Mouse (Mus musculus) heart, embryonic 16.5 days (tissue): ENCODE data around the gene Mrs2. TPM values are rescaled to one million over a fixed set of nuclear protein-coding genes. Genes with fewer than 3 reads are reported as not detected.

Experiments
- ATAC-seq: fragments of 200-750 bp; cut with Nextera tagmentation; replicated peaks from 2 replicates; pipeline ENCODE4 v1.8.0; 2017; ENCODE audit warnings: moderate number of reproducible peaks; ENCODE audit not compliant: insufficient read depth, low FRiP score; ENCODE audit errors: extremely low read depth
- H3K27ac ChIP-seq: fragments of 300-500 bp; sonication (generic); 2 replicates; pipeline ENCODE4 v1.5.1; 2014; ENCODE audit warnings: mild to moderate bottlenecking, low read length, control low read depth, moderate library complexity
- H3K27me3 ChIP-seq: fragments of 300-500 bp; sonication (generic); 2 replicates; pipeline ENCODE4 v1.6.1; 2014; ENCODE audit warnings: low read length, mixed read lengths; ENCODE audit not compliant: control insufficient read depth, insufficient read depth
- H3K36me3 ChIP-seq: fragments of 300-500 bp; sonication (generic); 2 replicates; pipeline ENCODE4 v1.6.1; 2014; ENCODE audit not compliant: control insufficient read depth, insufficient read depth
- H3K4me1 ChIP-seq: fragments of 300-500 bp; sonication (generic); 2 replicates; pipeline ENCODE4 v1.6.1; 2014; ENCODE audit warnings: low read length, mixed read lengths; ENCODE audit not compliant: control insufficient read depth, insufficient read depth
- H3K4me2 ChIP-seq: fragments of 300-500 bp; sonication (generic); 2 replicates; pipeline ENCODE4 v1.6.1; 2014; ENCODE audit warnings: low read depth, mild to moderate bottlenecking, control low read depth, low read length
- H3K4me3 ChIP-seq: fragments of 300-500 bp; sonication (generic); 2 replicates; pipeline ENCODE4 v1.5.1; 2014; ENCODE audit warnings: mild to moderate bottlenecking, control low read depth, low read length
- H3K9ac ChIP-seq: fragments of 300-500 bp; sonication (generic); 2 replicates; pipeline ENCODE4 v1.6.1; 2014; ENCODE audit warnings: low read length, control low read depth
- H3K9me3 ChIP-seq: fragments of 300-500 bp; sonication (generic); replicated peaks from 2 replicates; pipeline ENCODE4 v1.6.1; 2016; ENCODE audit warnings: low read length; ENCODE audit not compliant: control insufficient read depth
- WGBS: fragments of 180-500 bp; shearing (Covaris S2); extraction: QIAGEN DNeasy Blood & Tissue Kit; methylation state at CpG from one replicate; pipeline ENCODE4 v1.1.7; 2014; 5-methylcytosine and 5-hydroxymethylcytosine counted together
- polyA plus RNA-seq: library from polyadenylated mRNA; unstranded; fragments of >200 nt; fragmentation: Nextera tagmentation; extraction: Ambion mirVana; gene quantifications from 2 replicates; pipeline ENCODE4 v1.2.1, GENCODE M21; 2015

The Mrs2 gene
- polyA plus RNA-seq, 1 experiment from 2014 or later: 15.8 TPM

DNA sequence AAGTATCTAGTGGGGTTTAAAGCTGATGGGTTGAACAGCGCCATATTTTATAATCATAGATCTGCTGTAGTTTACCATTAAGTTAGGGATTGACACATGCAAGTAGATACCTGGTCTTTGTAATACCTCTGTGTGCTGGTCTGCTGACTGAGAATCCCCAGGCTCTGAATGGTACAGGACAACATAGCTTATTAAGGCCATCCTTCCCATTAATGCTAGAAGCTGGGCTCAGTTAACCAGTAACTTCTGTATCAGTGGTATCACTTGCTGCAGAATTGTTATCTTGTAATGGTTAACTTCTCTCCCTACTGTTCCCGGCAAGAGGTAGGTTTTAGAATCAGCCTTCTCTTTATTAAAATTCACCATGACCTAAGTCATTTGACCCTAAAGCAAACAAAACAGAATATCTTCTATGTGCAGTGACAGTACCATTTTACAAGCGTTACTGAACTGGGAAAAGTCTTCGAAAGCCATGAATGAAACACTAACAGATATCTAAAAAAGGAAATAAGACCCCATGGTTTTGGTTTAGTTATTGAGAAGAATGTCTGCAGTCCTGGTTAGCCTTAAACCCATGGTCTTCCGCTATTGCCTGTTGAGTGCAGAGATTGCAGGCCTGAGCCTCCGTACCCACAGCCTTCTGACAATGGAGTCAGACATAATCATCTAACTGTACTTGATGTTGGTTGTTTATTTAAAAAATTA, 6.4 kb upstream of the Mrs2 start:
- no peaks in the 10 kb centered on the region for H3K27me3 ChIP-seq
- H3K36me3 ChIP-seq: no peaks in the 10 kb centered on the region
- peaks cover 3% of the 10 kb centered on the region; the same call in 1 of the 2 replicates for H3K4me1 ChIP-seq
- ATAC-seq: no peak
- H3K9ac ChIP-seq: no peak overlapping the region
- no peak overlapping the region for H3K27ac ChIP-seq
- no peak overlapping the region for H3K4me3 ChIP-seq
- no peak overlapping the region for H3K4me2 ChIP-seq
- 89% methylated on average over 6 of the region's 6 CpGs for WGBS
- no peaks in the 10 kb centered on the region for H3K9me3 ChIP-seq

DNA sequence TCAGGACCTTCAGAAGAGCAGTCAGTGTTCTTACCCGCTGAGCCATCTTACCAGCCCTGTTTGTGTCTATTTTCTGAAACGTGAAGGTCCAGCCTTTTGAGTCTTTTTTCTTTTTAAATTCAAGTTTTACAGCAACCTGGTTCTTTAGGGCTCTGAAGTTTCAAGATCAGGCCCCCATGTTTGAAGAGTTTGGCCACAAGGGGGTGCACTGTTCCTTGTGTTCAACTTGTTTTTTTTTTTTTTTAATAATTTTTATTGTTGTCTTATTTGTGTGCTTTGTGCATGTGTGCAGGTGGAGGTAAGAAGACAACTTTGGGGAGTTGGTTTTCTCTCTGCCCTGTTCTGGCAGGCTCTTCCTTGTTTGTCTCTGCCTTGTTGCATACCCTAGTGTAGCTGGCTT, 4.5 kb upstream of the Mrs2 start:
- Histone ChIP-seq H3K9me3 (no peaks in the 10 kb centered on the region), H3K27me3 (no peaks in the 10 kb centered on the region), H3K4me2 (no peak overlapping the region), H3K27ac (no peak overlapping the region), H3K9ac (no peak overlapping the region), H3K36me3 (no peaks in the 10 kb centered on the region), H3K4me3 (no peak overlapping the region), H3K4me1 (peaks cover 8% of the 10 kb centered on the region)
- 21% methylated on average over 2 of the region's 2 CpGs for WGBS
- no peak for ATAC-seq

DNA sequence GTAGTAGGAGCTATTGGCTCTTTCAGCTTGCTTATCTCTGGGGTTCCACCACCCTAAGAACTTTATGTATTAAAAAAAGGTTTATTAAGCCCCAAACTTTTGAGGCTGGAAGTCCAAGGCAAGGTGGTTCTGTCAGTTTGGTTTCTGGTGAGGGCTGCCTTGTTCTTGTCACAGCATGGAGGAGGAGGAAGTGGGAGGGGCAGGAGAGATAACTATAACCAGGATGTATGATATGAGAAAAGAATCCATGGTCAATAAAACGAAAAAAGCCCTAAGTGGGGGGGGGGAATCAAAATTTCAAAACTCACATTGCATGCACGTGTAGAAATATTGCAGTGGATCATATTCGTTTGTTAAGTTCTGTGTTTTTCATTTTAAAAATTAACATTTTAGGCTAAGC, 3.0 kb upstream of the Mrs2 start:
- Histone ChIP-seq H3K4me3 (no peak overlapping the region), H3K36me3 (peaks cover 2% of the 10 kb centered on the region; the same call in 1 of the 2 replicates), H3K9ac (no peak overlapping the region), H3K4me2 (no peak overlapping the region), H3K27ac (no peak overlapping the region), H3K27me3 (no peaks in the 10 kb centered on the region), H3K9me3 (no peaks in the 10 kb centered on the region), H3K4me1 (peaks cover 15% of the 10 kb centered on the region)
- 62% methylated on average over 3 of the region's 3 CpGs for WGBS
- ATAC-seq: no peak

DNA sequence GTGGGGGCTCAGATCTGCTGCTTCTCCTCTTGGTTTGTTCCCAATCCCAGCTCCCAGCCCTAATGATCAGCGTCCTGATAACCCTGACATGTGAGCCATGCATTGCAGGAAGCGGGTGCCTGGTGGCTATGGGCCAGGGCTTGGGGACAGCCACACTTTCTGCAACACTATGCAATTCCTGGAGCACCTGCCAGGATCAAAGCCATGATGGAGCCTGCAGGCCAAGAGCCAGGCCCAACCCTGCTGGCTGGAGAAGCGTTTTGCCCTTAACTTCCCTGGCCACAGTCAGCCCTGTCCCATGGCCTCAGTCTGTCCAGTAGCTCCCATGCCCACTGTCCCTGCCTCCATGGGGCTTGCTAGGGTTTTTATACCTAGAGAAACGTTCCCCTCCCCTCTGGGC, 2.2 kb upstream of the Mrs2 start:
- WGBS: 68% methylated on average over 4 of the region's 4 CpGs
- Histone ChIP-seq H3K27ac (no peak overlapping the region), H3K9me3 (no peaks in the 10 kb centered on the region), H3K4me3 (no peak overlapping the region), H3K27me3 (no peaks in the 10 kb centered on the region), H3K9ac (no peak overlapping the region), H3K4me1 (peaks cover 15% of the 10 kb centered on the region), H3K4me2 (no peak overlapping the region), H3K36me3 (peaks cover 6% of the 10 kb centered on the region)
- ATAC-seq: no peak

DNA sequence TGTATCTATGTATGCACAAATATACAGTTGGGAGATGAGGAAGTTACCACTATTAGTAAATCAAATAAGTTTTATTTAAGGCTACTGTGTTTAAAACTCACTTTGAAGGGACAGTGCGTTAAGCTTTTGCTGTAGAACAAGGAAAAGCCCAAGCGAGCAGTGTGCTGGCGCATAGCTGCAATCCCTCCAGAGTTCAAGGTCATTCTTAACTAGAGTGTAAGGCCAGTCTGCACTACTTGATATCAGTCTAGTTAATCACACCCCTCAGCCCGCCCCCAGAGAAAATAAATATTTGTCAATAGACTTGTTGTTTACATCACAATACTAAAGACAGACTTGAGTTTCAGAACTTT, 337 bp upstream of the Mrs2 start:
- H3K4me2 ChIP-seq: peak overlapping the region; percentile 73
- WGBS: 42% methylated on average over 4 of the region's 4 CpGs
- peak overlapping the region; percentile 82 for H3K4me3 ChIP-seq
- no peaks in the 10 kb centered on the region for H3K9me3 ChIP-seq
- no peak for ATAC-seq
- H3K36me3 ChIP-seq: peaks cover 6% of the 10 kb centered on the region
- no peaks in the 10 kb centered on the region for H3K27me3 ChIP-seq
- H3K4me1 ChIP-seq: peaks cover 15% of the 10 kb centered on the region
- peak overlapping the region; percentile 93 for H3K9ac ChIP-seq
- H3K27ac ChIP-seq: peak overlapping the region; percentile 88

DNA sequence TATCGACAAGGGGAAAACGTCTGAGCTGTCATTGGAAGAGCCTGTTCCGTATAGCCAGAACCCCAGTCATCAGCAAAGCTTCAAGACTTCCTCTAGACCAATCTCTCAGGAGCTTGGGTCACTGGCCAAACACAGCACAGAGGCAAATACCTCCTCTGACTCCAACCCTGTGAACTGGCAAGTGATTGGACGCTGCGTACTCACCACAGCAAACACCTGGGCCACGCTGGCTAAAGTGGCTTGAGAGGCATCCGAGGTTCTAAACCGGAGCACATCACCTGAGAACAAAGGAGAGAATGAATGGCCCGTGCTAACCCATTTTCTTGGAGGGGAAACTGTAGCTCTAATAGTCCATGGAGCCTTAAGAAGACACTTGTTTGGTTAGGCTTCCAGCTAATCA, 1.9 kb downstream of the Mrs2 start:
- H3K27me3 ChIP-seq: no peaks in the 10 kb centered on the region
- 87% methylated on average over 9 of the region's 9 CpGs for WGBS
- H3K4me2 ChIP-seq: peak overlapping the region; percentile 73; the same call in 1 of the 2 replicates
- ATAC-seq: no peak
- no peak overlapping the region for H3K9ac ChIP-seq
- H3K36me3 ChIP-seq: peaks cover 6% of the 10 kb centered on the region
- peaks cover 12% of the 10 kb centered on the region for H3K4me1 ChIP-seq
- H3K27ac ChIP-seq: no peak overlapping the region
- H3K4me3 ChIP-seq: no peak overlapping the region
- H3K9me3 ChIP-seq: no peaks in the 10 kb centered on the region

DNA sequence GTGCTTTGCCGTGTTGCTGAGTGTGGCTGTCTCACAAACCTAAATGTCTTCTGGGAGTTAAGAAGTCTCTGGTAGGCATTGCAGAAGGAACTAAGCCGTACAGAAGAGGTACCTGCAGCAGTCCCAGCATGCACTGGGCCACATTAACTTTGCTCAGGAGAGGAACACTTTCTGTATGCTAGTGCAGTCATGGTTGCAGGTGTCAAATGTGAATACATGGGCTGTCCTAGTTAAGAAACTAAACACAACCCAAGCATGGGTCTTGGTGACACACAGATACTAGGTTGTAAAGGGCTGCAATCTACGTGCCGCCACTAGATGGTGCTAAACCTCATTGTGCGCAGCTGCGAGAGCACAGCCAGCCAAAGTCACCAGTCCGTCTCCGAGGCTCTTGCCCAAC, 13.1 kb downstream of the Mrs2 start:
- 77% methylated on average over 6 of the region's 8 CpGs for WGBS
- H3K9ac ChIP-seq: no peak overlapping the region
- H3K4me3 ChIP-seq: no peak overlapping the region
- no peaks in the 10 kb centered on the region for H3K9me3 ChIP-seq
- no peak overlapping the region for H3K4me2 ChIP-seq
- H3K27ac ChIP-seq: no peak overlapping the region
- no peak for ATAC-seq
- no peaks in the 10 kb centered on the region for H3K27me3 ChIP-seq
- no peaks in the 10 kb centered on the region for H3K4me1 ChIP-seq
- peaks cover 19% of the 10 kb centered on the region for H3K36me3 ChIP-seq

DNA sequence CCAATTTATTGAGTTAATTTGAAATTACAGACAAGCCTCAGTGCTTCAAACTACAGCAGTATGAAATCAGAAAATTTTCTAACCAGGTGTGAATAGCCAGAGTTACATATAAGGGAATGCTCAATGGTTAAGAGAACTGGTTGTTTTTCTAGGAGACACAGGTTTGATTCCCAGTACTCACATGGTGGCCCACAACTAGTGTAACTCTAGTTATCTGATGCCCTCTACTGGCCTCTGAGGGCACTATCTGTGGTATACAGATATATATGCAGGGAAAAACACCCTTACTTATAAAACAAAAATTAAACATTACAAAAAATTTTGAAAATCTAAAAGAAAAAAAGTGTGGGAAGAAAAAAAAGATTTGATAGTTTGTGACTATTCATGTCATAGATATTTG, 17.2 kb downstream of the Mrs2 start:
- H3K36me3 ChIP-seq: peaks cover 37% of the 10 kb centered on the region
- H3K27ac ChIP-seq: no peak overlapping the region
- no peak overlapping the region for H3K9ac ChIP-seq
- no peak for ATAC-seq
- no peaks in the 10 kb centered on the region for H3K9me3 ChIP-seq
- no peak overlapping the region for H3K4me3 ChIP-seq
- no peak overlapping the region for H3K4me2 ChIP-seq
- no peaks in the 10 kb centered on the region for H3K27me3 ChIP-seq
- H3K4me1 ChIP-seq: 0 out of 2 replicates have a peak, but pooled peaks cover 3% of the 10 kb centered on the region

DNA sequence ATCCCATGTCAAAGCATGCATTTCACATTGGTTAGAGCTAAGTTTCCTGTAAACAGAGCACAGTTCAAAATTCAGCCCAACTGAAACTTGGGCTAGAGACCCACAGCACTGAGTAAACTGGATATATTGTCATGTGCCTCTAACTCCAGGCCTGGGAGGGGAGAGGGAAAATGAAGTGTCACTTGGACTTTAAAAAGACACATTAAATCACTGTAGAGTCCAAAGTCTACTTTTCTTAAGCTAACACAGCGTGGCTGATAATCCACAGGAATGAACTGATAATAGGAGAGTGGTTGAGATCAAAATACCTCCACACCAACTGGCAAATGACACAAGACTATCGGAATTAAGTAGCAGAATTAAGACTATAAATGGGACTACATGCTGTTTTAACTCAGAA, 20.6 kb downstream of the Mrs2 start:
- no peak for ATAC-seq
- H3K4me2 ChIP-seq: no peak overlapping the region
- no peaks in the 10 kb centered on the region for H3K9me3 ChIP-seq
- 0 out of 2 replicates have a peak, but pooled peaks cover 3% of the 10 kb centered on the region for H3K4me1 ChIP-seq
- H3K9ac ChIP-seq: no peak overlapping the region
- H3K27me3 ChIP-seq: no peaks in the 10 kb centered on the region
- H3K36me3 ChIP-seq: peaks cover 53% of the 10 kb centered on the region
- WGBS: 66% methylated on average over 2 of the region's 2 CpGs
- H3K27ac ChIP-seq: no peak overlapping the region
- H3K4me3 ChIP-seq: no peak overlapping the region
